Mouse (Mus musculus): ENCODE data around the gene Orc3.

Gene Orc3

GRCm38 (mm10) chr4:34614630-34615094 lies at the start of gene Orc3, which contains the start of gene Rars2:
TSS of gene Orc3 (minus strand) at chr4:34614944.
TSS of gene Rars2 (plus strand) at chr4:34614957.
- no peak for TF ChIP-seq NANOG (IDR thresholded peaks at IDR 0.05; ENCODE audit: borderline replicate concordance, low read length)
- no peak for TF ChIP-seq CTCF (conservative IDR thresholded peaks at IDR 0.05; ENCODE audit: low read length)
- TF ChIP-seq POU5F1 (IDR thresholded peaks at IDR 0.05; ENCODE audit: borderline replicate concordance, low read length), result no peak
- Histone ChIP-seq H3K4me3 (replicated peaks; ENCODE audit: low read length) (peak within 1 kb of the TSS; percentile 95), H3K27me3 (ENCODE audit: insufficient read depth, low read length) (no peaks in the 10 kb centered on the region), H3K36me3 (ENCODE audit: insufficient read depth, low read length) (peaks cover 34% of the 10 kb centered on the region), H3K9me3 (ENCODE audit: low read length) (no peaks in the 10 kb centered on the region), H3K4me1 (replicated peaks; ENCODE audit: low read depth, low read length) (peaks cover 34% of the 10 kb centered on the region)

GRCm38 (mm10) chr4:34661927-34662326 lies 47.2 kb upstream of the Orc3 start:
- Histone ChIP-seq H3K4me1 (replicated peaks; ENCODE audit: low read depth, low read length) (peaks cover 7% of the 10 kb centered on the region), H3K9me3 (ENCODE audit: low read length) (no peaks in the 10 kb centered on the region), H3K27me3 (ENCODE audit: insufficient read depth, low read length) (no peaks in the 10 kb centered on the region), H3K36me3 (ENCODE audit: insufficient read depth, low read length) (peaks cover 85% of the 10 kb centered on the region), H3K4me3 (replicated peaks; ENCODE audit: low read length) (no peak overlapping the region)
- TF ChIP-seq CTCF (conservative IDR thresholded peaks at IDR 0.05; ENCODE audit: low read length), result no peak
- TF ChIP-seq POU5F1 (IDR thresholded peaks at IDR 0.05; ENCODE audit: borderline replicate concordance, low read length), result no peak
- no peak for TF ChIP-seq NANOG (IDR thresholded peaks at IDR 0.05; ENCODE audit: borderline replicate concordance, low read length)

GRCm38 (mm10) chr4:34661514-34661913 lies 46.8 kb upstream of the Orc3 start:
- H3K9me3 ChIP-seq (ENCODE audit: low read length), result no peaks in the 10 kb centered on the region
- peaks cover 85% of the 10 kb centered on the region for H3K36me3 ChIP-seq (ENCODE audit: insufficient read depth, low read length)
- H3K27me3 ChIP-seq (ENCODE audit: insufficient read depth, low read length), result no peaks in the 10 kb centered on the region
- no peak overlapping the region for H3K4me3 ChIP-seq (replicated peaks; ENCODE audit: low read length)
- H3K4me1 ChIP-seq (replicated peaks; ENCODE audit: low read depth, low read length), result peaks cover 7% of the 10 kb centered on the region
- TF ChIP-seq CTCF (conservative IDR thresholded peaks at IDR 0.05; ENCODE audit: low read length) (no peak), POU5F1 (IDR thresholded peaks at IDR 0.05; ENCODE audit: borderline replicate concordance, low read length) (no peak), NANOG (IDR thresholded peaks at IDR 0.05; ENCODE audit: borderline replicate concordance, low read length) (no peak)

GRCm38 (mm10) chr4:34659012-34659411 lies 44.3 kb upstream of the Orc3 start:
- no peak for TF ChIP-seq NANOG (IDR thresholded peaks at IDR 0.05; ENCODE audit: borderline replicate concordance, low read length)
- TF ChIP-seq CTCF (conservative IDR thresholded peaks at IDR 0.05; ENCODE audit: low read length), result no peak
- TF ChIP-seq POU5F1 (IDR thresholded peaks at IDR 0.05; ENCODE audit: borderline replicate concordance, low read length), result no peak
- peaks cover 86% of the 10 kb centered on the region for H3K36me3 ChIP-seq (ENCODE audit: insufficient read depth, low read length)
- H3K4me1 ChIP-seq (replicated peaks; ENCODE audit: low read depth, low read length), result peaks cover 11% of the 10 kb centered on the region

GRCm38 (mm10) chr4:34656101-34656500 lies 41.4 kb upstream of the Orc3 start:
- Histone ChIP-seq H3K27me3 (ENCODE audit: insufficient read depth, low read length) (no peaks in the 10 kb centered on the region), H3K9me3 (ENCODE audit: low read length) (no peaks in the 10 kb centered on the region), H3K36me3 (ENCODE audit: insufficient read depth, low read length) (peaks cover 90% of the 10 kb centered on the region), H3K4me1 (replicated peaks; ENCODE audit: low read depth, low read length) (peaks cover 5% of the 10 kb centered on the region), H3K4me3 (replicated peaks; ENCODE audit: low read length) (no peak overlapping the region)
- TF ChIP-seq CTCF (conservative IDR thresholded peaks at IDR 0.05; ENCODE audit: low read length) (no peak), NANOG (IDR thresholded peaks at IDR 0.05; ENCODE audit: borderline replicate concordance, low read length) (no peak), POU5F1 (IDR thresholded peaks at IDR 0.05; ENCODE audit: borderline replicate concordance, low read length) (no peak)

More at GRCm38 (mm10) chr4:34659012-34659411, 44.3 kb upstream of the Orc3 start:
- H3K9me3 ChIP-seq (ENCODE audit: low read length), result no peaks in the 10 kb centered on the region
- no peaks in the 10 kb centered on the region for H3K27me3 ChIP-seq (ENCODE audit: insufficient read depth, low read length)
- no peak overlapping the region for H3K4me3 ChIP-seq (replicated peaks; ENCODE audit: low read length)

- Histone ChIP-seq H3K27me3 (ENCODE audit: insufficient read depth, low read length) (no peaks in the 10 kb centered on the region), H3K4me3 (replicated peaks; ENCODE audit: low read length) (no peak overlapping the region), H3K4me1 (replicated peaks; ENCODE audit: low read depth, low read length) (peaks cover 5% of the 10 kb centered on the region), H3K36me3 (ENCODE audit: insufficient read depth, low read length) (peaks cover 75% of the 10 kb centered on the region), H3K9me3 (ENCODE audit: low read length) (no peaks in the 10 kb centered on the region)
- TF ChIP-seq CTCF (conservative IDR thresholded peaks at IDR 0.05; ENCODE audit: low read length), result no peak
These were observed 38.4 kb upstream of the Orc3 start for GRCm38 (mm10) chr4:34653179-34653578.

GRCm38 (mm10) chr4:34644779-34645178 lies 30.0 kb upstream of the Orc3 start:
- Histone ChIP-seq H3K4me1 (replicated peaks; ENCODE audit: low read depth, low read length) (no peaks in the 10 kb centered on the region), H3K27me3 (ENCODE audit: insufficient read depth, low read length) (no peaks in the 10 kb centered on the region), H3K9me3 (ENCODE audit: low read length) (no peaks in the 10 kb centered on the region), H3K4me3 (replicated peaks; ENCODE audit: low read length) (no peak overlapping the region), H3K36me3 (ENCODE audit: insufficient read depth, low read length) (peaks cover 69% of the 10 kb centered on the region)
- no peak for TF ChIP-seq CTCF (conservative IDR thresholded peaks at IDR 0.05; ENCODE audit: low read length)
- no peak for TF ChIP-seq NANOG (IDR thresholded peaks at IDR 0.05; ENCODE audit: borderline replicate concordance, low read length)
- no peak for TF ChIP-seq POU5F1 (IDR thresholded peaks at IDR 0.05; ENCODE audit: borderline replicate concordance, low read length)

- Histone ChIP-seq H3K9me3 (ENCODE audit: low read length) (no peaks in the 10 kb centered on the region), H3K36me3 (ENCODE audit: insufficient read depth, low read length) (peaks cover 49% of the 10 kb centered on the region), H3K4me1 (replicated peaks; ENCODE audit: low read depth, low read length) (no peaks in the 10 kb centered on the region), H3K4me3 (replicated peaks; ENCODE audit: low read length) (no peak overlapping the region), H3K27me3 (ENCODE audit: insufficient read depth, low read length) (no peaks in the 10 kb centered on the region)
- TF ChIP-seq NANOG (IDR thresholded peaks at IDR 0.05; ENCODE audit: borderline replicate concordance, low read length) (no peak), POU5F1 (IDR thresholded peaks at IDR 0.05; ENCODE audit: borderline replicate concordance, low read length) (no peak), CTCF (conservative IDR thresholded peaks at IDR 0.05; ENCODE audit: low read length) (no peak)
These were observed 26.0 kb upstream of the Orc3 start for GRCm38 (mm10) chr4:34640731-34641130.

- no peak for TF ChIP-seq CTCF (conservative IDR thresholded peaks at IDR 0.05; ENCODE audit: low read length)
- TF ChIP-seq NANOG (IDR thresholded peaks at IDR 0.05; ENCODE audit: borderline replicate concordance, low read length), result no peak
- no peak for TF ChIP-seq POU5F1 (IDR thresholded peaks at IDR 0.05; ENCODE audit: borderline replicate concordance, low read length)
- Histone ChIP-seq H3K36me3 (ENCODE audit: insufficient read depth, low read length) (peaks cover 50% of the 10 kb centered on the region), H3K9me3 (ENCODE audit: low read length) (no peaks in the 10 kb centered on the region), H3K27me3 (ENCODE audit: insufficient read depth, low read length) (no peaks in the 10 kb centered on the region), H3K4me1 (replicated peaks; ENCODE audit: low read depth, low read length) (no peaks in the 10 kb centered on the region), H3K4me3 (replicated peaks; ENCODE audit: low read length) (no peak overlapping the region)
These were observed 25.1 kb upstream of the Orc3 start for GRCm38 (mm10) chr4:34639745-34640364.
